Mouse (Mus musculus) embryonic fibroblast, embryonic 13.5 days (primary cell): ENCODE results near the gene Sugct.

Experiments used
- CTCF ChIP-seq: IDR thresholded peaks from 2 replicates; pipeline ENCODE4 v1.5.1; 2011; ENCODE audit warnings: mild to moderate bottlenecking, control low read depth, low read length, moderate library complexity, borderline replicate concordance; ENCODE audit not compliant: insufficient read depth
- POLR2A ChIP-seq: IDR thresholded peaks from 2 replicates; pipeline ENCODE4 v1.6.1; 2011; ENCODE audit warnings: low read depth, mild to moderate bottlenecking, control low read depth, low read length, moderate library complexity

DNA sequence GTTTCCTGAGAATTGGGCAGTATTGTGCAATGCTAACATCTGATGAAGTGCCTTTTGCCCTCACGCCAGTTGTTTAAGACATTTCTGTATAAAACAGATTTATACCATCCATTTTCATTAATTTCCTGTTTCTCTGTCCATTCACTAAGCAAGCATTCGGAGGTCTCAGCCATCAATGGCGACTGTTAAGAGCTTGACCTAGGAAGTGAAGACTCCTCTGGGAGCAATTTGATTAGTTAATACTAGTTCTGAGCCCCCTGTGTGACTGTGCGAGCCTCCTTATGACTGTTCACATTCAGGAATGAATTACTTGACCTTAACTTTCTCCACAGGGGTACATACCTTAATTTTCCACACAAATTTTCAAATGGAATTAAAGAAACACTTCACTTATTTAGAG is 743.3 kb downstream of the Sugct start:
- TF ChIP-seq CTCF: no peak
- no peak for TF ChIP-seq POLR2A
